Mouse (Mus musculus) mouse trophoblast stem cell (cell line): Measurements from ENCODE around the gene Olfr1275.

Source experiments
- in situ Hi-C, 2 experiments: fragments of 300-500 bp; cut with MseI, MboI; formaldehyde crosslinking; loops; 2 replicates in 1 of 2; 3 replicates in 1 of 2; pipeline ENCODE4 v1.15.1; 2025

Olfr1275 gene

GRCm38 (mm10) chr2:111235186-111235585 is at the start of gene Olfr1275:
Gene Olfr1275, minus strand, starts transcription at chr2:111235286.
- in situ Hi-C loops = no loop called here

- in situ Hi-C loops = no loop called here
These were observed 38.9 kb upstream of the Olfr1275 start, which contains the start of gene Olfr1277 for GRCm38 (mm10) chr2:111274006-111274405. Gene Olfr1277, minus strand, starts transcription at chr2:111274106.

GRCm38 (mm10) chr2:111254216-111254615 is 19.1 kb upstream of the Olfr1275 start, which contains the start of gene Olfr1276:
Gene Olfr1276, plus strand, starts transcription at chr2:111254516.
- in situ Hi-C loops = no loop called here

- in situ Hi-C loops = no loop called here
These were observed 5.6 kb downstream of the Olfr1275 start, which contains the start of gene 4930430A15Rik for GRCm38 (mm10) chr2:111229502-111229901. Gene 4930430A15Rik, minus strand, starts transcription at chr2:111229602.

GRCm38 (mm10) chr2:111182068-111182467 is 53.0 kb downstream of the Olfr1275 start:
- in situ Hi-C loops = no loop called here
